Mouse (Mus musculus) kidney, adult 8-10 months (tissue): ENCODE measurements around the gene Ndufab1.

ENCODE experiments used
- DNase-seq, 2 experiments: peaks; one replicate each; pipeline ENCODE4 v3.0.0; 2022

Ndufab1 gene

GRCm38 (mm10) chr7:122067517-122068381, 33.9 kb downstream of the Ndufab1 start:
- DNase-seq = peak; percentile 9 to 20

DNA sequence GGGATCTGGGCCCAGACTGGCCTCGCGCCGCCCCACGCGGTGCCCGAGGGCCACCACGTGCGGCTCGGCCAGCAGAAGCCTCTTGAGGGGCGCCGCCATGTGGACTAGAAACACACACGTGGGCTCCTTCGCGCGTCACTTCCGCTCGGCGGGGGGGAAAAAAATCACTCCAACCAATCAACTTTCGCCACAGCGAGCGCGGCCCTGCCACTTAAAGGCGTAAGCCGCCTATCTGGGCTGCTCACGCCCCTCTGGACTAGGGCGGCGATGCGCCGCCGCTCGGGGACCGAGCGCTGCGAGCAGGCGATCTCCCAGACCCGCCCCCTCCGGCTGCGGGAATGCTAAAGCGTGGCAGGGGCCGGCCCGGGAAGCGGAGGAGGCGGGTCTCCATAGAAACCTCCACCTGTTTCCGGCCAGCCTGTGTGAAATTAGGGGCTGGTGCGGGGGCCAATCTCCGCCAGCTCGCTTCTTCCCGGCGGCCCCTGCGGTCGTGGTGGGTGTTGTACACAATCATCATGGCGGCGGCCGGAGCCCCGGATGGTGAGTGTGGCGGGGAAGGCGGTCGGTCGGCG, 34.7 kb downstream of the Ndufab1 start, which contains the start of the genes Ubfd1 and Ears2:
Ubfd1 (plus strand) TSS at position 231 of the 572 bp plus-strand sequence.
Ears2 (minus strand) TSS at position 319 of the 572 bp plus-strand sequence.
- DNase-seq = peak; percentile 95 to 97

DNA sequence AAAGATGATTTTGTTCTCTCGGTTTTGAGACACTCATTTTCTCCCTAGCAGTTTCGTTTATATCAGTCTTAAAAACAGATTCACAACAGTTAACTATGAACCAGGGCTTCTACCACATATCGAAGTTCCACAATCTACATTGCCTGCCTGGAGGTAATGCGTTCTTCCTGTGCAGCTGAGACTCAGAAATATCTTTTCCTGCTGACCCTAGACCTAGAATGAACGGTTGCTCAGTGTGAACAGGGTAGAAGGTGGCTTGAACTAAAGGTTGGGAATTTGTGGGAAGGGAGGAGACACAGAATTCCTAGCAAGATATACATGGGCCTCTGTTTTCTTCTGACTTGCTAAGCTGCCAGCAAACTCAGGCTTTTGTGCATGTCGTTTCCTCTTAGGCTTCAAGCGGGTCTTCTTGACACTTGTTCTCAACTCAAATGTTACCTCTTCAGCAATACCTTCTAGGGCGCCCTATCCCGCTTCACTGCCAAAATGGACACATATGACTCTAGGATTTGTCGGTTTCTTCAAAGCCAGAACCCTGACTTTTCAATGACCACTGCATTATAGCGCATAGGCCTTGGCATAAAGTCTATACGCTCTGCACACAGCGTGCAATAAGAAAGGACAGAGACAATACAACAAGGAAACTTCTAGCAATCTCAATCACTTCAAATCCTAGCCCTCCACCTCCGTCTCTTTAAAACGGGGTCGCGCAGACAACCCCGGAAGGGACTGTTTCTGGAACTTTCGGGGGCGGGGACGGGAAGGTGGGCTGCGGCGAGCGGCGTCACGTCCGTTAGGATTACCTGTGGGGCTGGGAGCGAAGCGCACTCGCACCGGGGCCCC, 35.4 kb downstream of the Ndufab1 start:
- DNase-seq = no peak

- no peak for DNase-seq
Observed at GRCm38 (mm10) chr7:122065656-122066055, 36.0 kb downstream of the Ndufab1 start.

DNA sequence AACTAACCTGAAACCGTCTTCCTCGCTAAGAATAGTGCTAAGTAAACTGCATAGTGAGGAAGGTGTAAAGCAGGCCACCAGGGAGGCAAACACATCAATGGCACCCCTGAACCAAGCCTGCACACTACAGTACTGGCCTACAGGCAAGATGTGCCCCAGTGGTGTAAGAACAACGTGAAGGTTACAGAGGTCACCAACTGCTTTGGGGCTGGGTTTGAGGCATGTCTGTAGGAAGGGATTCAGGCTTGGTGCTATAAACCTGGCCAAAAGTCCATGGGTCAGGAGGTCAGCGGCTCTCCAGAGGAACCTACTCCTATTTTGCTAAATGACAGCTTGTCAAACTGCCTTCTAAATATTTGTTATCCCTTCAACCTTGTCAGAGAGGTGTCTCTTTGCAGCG, 45.1 kb downstream of the Ndufab1 start:
- no peak for DNase-seq

DNA sequence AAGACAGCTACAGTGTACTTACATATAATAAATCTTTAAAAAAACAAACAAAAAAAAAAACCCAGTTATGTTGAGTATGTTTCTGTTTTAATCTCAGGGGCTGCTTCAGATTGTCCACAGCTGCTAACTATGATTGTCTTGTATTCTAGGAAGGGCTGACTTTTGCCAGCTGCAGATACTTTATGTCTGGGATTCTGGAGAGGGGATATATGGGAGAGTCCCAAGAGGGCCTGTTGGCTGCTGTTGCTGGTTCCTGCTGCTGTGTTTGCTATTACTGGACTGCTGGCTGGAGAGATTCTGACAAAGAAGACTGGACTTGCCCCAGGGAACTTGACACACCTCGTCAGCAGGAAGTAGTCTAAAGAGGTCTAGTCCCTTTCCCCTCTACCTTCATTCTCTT, 50.9 kb downstream of the Ndufab1 start:
- no peak for DNase-seq

DNA sequence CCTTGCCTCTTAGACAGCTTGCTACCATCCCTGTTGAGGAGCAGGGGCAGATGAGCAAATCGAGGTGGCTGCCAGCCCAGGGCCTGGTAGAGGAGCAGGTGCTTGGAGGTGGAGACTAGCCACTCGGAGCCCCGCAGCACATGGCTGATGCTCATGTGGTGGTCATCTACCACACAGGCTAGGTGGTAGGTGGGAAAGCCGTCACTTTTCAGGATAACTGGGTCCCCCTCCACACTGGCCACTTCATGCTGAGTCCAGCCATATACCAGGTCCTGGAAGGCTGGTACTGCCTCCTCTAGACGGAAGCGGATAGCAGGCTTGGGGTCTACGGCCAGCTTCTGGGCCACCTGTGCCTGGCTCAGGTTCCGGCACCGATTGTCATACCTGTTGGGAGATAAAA, 53.5 kb downstream of the Ndufab1 start:
- no peak for DNase-seq

DNA sequence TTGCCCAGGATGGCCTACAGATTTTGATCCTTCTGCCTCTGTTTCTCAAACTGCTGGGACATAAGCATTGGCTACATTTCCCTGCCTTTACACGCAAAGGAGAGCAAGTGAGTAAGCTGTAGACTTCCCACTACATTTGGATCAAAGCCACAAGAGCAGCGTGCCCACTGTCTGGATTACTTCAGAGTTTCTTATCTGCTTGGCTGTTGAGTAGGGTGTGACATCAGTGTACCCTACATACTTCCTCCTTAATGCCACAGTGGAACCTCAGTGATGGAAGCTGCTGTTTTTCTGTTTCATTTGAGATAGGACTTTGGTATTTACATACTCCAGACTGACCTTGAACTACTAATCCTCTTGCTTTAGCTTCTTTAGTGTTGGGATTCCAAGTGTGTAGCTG, 54.9 kb downstream of the Ndufab1 start:
- no peak for DNase-seq

- DNase-seq = no peak
Observed at GRCm38 (mm10) chr7:122045711-122046110, 56.0 kb downstream of the Ndufab1 start.

GRCm38 (mm10) chr7:122045181-122045634, 56.5 kb downstream of the Ndufab1 start:
- peak; percentile 19 to 41 for DNase-seq

GRCm38 (mm10) chr7:122044106-122044505, 57.6 kb downstream of the Ndufab1 start:
- DNase-seq = peak in 1 of 2 experiments; percentile 27
